Mouse (Mus musculus) ZHBTc4 (cell line): ENCODE data around the gene Tmem220.

Source experiments
- DNase-seq: peaks from one replicate; pipeline ENCODE4 v3.0.0-alpha.2; 2011; ENCODE audit warnings: low read depth, low spot score

Tmem220 gene

DNA sequence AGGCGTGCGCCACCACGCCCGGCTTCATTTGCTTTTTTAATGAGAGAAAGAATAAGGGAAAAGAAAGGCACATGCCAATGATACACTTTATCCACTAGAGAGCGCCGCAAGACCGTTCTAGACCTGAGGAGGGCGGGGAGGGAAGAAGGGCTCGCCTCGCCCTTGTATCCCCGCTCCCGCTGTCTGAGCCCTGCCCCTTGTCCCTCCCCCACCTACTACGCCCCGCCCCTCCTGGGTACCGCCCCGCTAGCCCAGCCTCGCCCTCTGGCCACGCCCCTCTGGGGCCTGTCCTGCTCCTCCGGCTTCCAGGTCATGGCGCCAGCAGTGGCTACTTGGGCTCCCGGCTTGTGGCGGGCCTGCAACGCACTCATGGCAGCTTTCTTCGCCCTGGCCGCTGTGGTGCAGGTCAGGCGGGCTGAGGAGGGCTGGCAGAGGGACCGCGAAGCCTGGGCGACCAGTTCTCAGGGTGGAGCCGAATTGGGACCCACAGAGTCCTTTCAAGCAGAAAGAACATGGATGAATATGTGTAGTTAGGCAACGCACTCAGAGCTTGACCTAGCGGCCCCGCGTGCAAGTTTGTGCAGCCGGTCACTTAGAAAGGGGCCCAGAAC, at the start of gene Tmem220:
Tmem220 (plus strand) TSS at position 288 of the 611 bp plus-strand sequence.
- peak; percentile 98 for DNase-seq

DNA sequence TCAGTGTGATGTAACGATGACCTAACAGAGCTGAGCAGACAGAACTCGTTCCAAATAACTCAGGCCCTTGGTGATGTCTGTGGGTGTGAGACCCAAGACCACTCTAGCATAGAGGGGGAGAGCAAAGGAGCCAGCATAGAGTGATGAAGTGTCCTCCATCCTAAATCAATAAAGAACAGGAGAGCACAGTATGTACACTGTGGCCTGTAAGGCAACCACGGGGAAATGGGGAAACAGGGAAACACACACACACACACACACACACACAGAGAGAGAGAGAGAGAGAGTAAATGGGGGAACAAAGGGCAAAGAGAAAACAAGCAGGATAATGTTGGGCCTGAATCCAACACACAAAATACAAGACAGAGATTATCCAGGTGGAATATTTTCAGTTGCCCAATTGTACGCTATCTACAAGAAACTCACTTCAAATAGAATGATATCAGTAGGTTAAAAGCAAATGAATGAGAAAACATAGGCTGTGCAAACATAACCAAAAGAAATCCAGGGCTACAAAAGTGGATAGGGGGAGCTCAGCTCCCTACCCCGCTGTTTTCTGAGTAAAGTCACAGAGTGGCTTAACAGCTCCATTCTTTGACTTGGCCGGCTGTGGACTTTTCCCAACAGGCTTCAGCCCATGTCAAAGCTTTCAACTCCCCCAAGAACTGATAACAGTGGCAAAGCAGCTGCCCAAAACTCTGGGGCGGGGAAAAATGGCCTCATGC, 49.2 kb upstream of the Tmem220 start:
- DNase-seq, result no peak

DNA sequence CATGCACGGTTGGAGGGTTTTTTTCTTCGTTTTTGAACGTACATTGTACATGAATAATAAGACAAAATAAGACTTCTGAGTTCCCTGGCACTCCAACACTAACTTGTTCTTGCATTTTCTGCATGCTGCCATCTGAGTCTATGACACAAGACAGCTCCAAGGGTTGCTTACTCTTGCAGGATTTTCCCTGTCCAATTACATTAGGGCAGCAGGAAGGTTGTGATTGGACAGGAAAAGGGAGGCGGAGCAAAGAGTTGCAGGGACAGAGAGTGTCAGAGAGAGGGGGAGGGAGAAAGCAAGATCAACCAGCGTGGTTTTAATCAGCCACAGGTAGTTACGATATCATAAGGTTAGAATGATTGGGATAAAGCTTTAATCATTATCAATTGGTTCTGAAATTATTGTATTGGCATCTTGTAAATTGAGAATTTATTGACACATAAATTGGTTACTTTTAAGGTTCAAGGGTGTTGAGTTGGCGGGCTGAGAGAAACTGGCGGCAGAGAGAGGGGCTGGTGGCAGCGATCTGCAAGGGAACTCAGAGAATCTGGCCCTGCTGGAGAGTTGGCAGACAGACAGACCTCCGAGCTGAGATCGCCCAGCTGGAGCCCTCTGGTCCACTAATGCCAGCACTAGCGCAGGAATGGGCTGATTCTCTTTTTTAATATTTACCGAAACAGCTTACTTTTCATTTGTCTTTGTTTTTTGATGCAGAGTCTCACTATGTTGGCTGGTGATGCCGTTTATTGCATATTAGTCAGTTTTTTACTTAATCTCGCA, 43.4 kb upstream of the Tmem220 start:
- peak; percentile 65 for DNase-seq

DNA sequence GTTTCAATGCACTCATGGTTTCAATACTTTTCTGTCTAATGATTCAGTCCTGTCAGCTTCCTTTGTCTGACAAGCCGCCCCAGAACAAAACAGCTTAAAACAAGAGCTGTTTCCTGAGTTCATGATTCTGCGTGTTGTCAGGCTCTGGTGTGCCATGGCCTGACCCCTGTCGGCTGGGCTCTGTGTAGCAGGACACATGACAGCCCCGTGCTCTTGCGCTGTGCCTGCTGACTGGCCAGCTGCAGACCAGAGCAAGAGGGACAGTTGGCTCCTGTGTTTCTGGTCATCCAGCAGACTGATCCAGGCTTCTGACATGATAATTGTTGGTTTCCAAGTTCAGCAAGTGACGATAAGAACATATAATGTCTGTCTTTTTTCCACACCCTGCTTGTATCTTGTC, 42.2 kb upstream of the Tmem220 start:
- peak; percentile 58 for DNase-seq

DNA sequence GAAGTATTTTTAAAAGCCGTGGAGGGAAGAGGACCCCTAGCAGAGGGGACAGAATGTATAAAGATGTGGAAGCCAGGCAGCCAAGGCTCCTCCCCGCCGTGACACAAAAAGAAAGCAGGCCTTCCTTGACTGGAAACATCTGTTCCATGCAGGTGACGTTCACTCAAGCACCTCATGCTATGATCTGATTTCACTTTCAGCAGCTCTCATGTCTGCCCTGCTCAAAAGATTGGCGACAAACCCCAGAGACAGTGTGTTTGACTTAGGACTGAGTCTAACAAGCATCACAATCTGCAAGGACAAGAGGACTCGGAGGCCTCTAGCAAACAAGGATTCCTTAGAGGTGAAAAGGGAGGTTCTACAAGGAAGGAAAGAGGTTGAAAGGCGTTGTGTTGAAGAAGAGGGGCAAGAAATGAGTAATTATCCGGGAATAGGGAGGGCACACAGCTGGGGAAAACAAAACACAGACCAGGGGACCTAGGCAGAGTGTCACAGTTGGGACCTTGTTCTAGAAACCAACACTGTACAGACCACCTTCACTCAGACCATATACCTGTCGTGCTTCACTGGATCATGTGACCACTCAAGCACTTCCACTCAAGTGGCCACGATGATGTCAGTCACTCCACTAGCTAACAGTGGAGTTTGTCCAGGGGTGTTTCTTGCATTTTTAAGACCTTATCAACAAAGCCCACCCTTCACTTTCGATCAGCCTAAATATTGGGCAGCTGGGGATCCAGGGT, 41.4 kb upstream of the Tmem220 start:
- DNase-seq, result no peak

DNA sequence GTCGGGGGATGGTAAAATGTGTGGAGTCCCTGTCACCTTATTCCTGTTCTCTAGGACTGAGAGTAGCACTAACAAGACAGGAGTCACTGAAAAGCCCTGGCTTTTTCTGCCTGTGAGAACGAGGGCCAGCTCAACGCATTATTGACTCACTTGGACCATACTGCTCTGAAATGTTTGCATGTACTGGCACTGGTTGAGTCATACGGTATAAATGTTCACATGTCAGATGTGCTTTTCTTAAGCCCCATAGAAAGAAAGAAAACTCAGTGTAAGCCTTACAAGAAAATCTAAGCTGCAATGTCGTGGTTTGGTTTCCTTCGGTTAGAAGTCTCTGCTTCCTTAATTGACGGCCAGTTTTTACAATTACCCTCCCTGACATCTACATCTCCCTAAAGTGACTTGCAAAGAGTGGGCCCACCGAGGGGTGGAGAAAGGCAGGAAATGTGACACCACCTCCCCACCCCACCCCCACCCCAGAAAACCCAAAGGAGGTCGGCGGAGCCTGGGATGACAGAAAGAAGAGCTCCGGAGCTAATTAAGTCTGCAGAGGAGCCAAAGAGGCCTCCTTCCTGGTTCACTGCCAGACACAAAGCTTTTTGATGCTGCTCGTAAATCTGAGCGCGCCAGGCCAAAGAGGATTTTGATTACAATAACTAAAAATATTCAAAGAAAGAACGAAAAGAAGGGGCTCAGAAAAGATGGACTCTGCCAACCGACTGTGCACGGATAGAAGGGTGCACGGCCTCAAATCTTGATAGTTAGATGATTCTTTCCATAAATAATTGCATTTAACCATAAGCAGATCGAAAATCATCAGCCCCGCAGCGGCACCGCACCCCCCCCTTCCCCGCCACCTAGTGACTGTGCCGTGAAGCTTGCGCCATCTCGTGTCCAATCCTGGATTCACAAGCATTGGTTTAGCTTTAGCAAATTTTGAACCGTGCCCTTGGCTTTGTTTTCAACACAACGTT, 40.5 kb upstream of the Tmem220 start:
- peak; percentile 78 for DNase-seq

DNA sequence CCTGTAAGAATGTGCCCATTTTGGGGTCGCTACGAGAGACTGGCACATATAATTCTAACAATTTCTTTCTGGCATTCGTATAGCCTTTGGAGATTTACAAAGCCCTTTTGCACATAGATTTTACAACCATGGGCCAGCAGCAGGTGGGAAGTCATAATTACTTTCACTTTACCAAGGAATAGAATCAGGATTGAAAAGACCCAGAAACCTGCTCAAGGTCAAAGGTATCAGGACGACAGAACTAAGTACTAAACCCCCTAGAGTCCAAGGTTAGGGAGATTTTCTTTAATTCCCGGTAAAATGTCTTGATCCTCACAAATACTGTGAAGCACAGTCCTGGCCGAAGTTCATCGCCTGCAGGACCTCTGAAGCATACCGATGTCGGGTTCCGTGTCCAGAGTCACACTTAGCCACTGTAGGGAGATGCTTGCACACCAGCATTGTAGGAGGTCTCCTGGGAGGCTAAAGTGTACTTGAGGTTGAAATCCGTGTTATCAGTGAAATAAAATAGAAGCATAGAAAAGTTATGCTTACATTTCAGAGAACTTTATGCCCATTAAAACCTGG, 39.7 kb upstream of the Tmem220 start:
- no peak for DNase-seq

DNA sequence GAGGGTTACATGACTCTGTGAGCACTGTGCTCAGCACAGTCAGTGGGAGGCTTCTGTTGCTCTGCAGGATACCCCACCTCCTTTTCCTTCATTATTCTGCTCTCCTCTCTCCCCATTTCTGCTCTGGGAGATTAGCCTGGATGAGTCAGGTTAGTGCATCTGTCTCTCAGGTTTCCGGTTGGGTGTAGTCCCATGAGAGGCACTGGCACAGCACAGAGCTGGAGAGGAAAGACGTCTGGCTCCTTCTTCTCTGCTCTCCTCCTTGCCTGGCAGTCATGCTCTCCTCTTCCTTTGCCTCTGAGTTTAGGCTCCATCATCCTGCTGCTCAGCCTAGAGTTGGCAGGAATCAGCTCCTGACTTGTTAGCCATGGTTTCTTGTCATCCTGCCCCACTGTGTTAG, 32.8 kb upstream of the Tmem220 start:
- DNase-seq, result no peak

DNA sequence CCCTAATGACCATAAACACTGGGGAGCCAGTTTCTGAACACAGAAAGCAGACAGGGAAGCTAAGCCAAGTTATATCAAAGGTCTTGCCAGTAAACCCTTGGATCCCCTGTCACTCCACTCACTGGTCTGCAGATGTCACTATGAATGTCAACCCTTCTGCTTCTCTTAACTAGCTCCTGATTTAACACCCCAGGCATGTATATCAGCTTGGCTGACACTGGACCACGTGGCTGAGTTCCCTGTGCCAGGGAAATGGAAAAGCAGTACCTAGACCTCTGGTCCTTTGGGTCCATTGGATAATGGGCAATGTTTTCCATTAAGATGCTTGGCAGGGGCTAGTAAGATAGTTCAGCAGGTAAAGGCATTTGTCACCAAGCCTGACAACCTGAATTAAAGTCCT, 31.3 kb upstream of the Tmem220 start:
- no peak for DNase-seq

DNA sequence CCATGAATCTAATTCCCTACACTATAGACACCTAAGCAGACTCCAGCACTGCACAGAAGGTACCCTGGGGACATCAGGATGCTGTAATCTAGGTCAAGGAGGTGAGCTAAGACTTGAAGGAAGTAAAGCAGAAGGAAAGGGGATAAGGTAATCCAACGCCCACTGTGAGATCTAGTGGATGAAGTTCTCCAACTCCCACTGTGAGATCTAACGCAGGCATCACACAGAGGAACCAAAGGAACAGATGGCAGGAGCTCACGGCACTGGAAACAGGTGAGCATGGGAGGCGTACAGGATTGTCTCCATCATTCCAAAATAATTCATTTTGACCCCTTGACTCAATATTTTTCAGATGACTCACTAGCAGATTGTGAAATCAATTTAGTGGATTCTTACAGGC, 28.5 kb upstream of the Tmem220 start:
- no peak for DNase-seq

DNA sequence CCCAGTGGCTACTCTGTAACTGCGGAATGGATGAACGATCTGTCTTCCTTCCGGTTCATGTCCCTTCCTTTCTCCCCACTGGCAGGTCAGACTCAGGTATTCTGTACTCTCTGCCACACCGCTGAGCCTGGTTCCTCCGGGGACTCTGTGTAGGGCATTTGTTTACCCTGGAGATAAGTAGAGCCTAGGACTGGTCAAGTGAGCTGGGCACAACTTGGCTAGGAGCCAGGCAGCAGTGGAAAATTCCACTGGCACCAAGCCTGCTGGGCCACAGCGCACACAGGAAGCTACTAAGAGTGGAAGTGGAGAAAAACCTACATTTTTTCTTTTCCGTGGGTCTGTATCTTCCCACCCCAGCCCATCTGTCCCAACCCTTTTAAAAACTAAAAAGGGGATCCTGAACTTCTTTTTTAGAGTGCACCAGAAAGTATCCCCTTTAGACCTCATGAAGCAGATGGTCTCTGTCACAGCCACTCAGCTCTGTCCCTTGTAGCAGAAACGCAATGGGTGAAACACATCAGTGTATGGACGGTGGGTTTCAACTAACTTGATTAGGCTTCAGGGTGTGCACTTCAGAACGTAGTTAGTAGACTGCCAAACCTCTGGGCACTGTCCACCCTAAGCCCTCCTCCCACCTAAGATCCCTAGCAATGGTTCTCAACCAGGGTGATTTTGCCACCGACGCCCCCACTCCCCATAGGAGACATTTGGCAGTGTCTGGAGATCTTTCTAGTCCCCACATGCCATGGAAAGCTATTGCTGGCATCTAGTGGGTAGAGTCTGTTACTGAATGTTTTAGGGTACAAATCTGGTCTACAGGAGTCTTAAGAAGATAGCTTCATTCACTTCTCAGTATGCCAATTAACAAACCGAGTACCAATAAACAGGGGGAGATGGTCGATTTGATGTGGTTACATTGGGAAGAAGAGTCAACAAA, 26.2 kb upstream of the Tmem220 start:
- DNase-seq, result no peak

DNA sequence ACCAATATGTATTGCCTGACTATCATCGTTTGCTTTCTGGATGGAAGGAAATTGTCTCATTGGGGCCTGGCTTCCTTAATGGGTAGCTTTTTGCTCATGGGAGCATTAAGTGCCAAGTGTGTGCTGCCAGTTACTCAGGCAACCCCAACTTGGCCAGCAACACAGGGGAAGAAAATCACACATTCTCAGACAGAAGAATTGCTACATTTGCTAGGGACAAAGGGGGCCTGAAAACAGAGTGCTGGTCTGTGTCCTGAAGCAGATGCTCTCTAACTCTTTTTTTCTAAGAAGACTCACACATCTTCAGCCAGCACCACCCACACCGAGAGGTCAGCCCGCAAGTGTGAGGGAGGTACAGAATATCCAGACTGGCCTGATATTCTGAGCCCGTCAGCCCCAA, 24.3 kb upstream of the Tmem220 start:
- DNase-seq, result no peak

DNA sequence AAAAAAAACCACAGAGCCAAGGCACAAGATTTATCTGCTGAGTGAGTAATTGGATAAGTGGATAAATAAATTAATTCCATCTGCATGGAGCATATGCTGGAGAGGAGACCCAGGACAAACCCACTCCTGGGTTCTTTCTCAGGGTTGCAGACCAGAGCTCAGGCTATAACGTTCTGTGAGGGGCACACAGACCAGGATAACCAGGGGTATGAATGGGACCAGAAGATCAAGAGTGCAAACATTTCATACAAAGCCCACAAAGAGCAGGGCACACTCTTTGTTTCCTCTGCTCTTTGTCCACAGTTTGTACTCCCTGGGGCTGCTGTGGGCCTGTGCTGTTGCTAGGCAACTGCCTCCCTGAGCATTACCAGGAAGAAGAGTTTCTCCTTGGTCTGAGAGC, 23.2 kb upstream of the Tmem220 start:
- DNase-seq, result no peak

DNA sequence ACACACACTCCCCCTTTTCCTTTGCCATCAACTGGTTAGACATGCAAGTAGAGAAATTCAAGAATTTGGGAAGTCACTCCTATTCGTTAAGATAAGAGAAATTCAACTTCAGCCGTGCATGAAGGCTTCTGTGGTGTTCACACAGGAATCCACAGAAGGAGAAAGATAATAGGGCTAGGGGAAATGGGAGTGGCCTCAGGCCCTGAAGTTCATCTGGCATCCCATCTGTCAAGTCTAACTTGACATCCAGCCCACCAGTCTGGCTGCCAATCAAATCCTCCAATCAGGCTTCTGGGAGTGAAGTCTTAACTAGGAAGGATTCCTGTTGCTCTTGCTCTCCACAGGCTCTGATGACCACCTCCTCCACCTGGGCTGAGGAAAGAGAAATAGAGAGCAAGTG, 22.0 kb upstream of the Tmem220 start:
- no peak for DNase-seq

DNA sequence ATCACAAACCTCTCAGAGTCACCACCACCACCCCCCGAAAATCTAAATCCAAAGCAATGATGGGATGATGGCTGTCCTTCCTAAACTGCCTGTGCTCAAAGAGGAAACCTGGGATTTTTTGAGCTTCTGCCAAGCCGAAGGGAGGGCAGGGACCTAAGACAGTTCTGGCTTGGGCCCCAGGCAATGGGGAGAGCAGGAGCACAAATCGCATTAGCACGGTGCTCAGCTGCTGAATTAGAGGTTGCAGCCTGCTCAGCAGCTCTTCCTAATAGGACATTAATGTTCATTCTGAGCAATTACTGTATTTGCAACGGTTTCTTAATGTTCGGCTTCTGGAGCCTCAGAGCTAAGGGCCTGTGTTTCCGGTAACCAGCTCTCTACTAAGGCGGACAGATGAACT, 17.0 kb upstream of the Tmem220 start:
- no peak for DNase-seq

DNA sequence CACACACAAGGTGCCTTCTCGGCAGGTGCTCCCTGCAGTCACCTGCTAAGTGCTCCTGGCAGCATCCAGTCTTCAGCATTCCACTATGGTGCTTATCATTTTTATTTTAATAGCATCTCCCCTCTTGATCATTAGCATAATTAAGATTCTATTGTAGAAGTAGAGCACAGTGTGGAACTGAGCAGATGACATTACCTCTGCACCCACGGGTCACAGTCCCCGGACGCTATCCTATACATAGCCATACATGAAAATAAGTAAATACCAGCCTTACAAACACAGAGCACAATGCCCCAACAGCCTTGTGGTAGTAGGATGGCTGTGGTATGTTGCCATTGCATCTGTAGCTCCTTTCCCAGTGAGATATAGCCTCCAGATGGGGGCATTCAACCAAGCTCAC, 16.4 kb upstream of the Tmem220 start:
- no peak for DNase-seq

DNA sequence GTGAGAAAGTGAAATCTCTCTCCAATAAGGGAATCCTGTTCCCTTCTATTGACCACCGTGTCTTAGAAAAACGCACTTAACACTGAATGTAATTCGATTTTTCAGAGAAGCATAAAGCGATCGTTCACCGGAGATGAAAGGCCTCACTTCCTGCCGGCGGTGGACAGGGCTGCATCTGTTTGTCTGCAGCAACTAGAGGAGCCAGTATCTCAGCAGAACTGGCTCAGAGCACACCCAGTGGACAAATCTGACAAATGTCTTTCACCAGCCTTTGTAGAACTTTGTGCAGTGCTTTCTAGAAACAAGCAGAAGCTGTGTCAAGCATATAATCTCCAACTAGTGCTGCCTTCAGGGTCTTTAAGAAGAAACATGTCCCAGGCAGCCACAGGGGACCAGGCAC, 14.5 kb upstream of the Tmem220 start:
- peak; percentile 36 for DNase-seq

DNA sequence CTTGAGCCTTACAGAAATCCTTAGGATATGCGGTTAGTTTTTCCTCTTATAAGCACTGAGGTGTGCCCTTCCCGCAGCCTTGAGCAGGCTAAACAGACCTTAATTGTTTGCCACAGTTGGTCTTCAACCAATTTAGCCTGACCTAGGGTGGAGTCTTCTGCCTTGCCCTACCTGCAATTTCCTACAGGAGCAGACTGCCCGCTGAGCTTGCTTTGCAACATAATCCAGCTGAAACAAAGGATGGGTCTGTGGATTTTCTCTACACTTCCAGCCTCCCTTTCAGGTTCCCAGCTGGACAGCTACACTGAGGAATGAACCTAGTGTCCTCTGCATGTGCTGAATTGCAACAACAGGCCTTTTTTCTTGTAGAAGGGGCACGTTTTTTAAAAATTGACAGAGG, 13.3 kb upstream of the Tmem220 start:
- DNase-seq, result peak; percentile 90

DNA sequence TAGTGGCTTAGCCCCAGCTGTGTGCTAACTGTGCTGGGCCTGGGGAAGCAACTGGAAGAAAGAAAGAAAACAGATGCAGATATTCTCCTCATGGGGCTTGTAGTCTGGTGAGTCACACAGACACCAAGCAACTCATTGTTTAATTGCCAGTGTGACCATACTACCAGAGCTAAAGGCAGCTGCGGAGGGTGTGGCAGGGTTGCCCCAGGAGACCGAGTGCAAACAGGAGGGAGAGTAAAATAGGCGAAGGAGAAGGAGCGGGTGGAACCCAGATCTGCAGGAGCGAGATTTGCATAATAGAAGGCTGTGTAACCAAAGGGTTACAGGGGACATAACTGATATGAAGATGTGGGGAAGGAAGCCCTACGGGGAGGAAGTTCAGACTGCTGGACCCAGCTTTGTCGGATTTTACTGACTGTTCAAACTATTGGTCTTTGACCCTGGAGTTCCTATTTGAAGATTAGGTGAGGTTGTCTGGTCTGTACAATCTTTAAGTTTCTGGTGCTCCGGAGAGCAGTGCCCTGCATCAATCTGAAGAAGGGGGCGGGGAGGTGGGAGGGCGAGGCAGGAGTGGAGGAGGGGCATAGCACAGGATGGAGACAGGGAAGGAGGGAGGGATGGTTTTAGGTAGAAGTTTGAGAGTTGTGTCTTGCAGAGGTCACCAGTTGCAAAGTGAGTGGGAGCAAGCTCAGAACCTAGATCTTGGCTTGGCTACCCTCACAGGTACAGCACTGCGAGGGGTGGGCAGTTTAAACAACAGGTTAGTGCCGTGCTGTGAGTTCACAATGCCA, 7.0 kb upstream of the Tmem220 start:
- peak; percentile 92 for DNase-seq
